Mouse (Mus musculus): ENCODE results near the gene Rps6kl1. TPM values are rescaled to one million over a fixed set of nuclear protein-coding genes. Genes with fewer than 3 reads are reported as not detected.

Gene Rps6kl1
- polyA plus RNA-seq (2012; rRNA removed) = 0.89 and 0.98 TPM in 2 replicates

GRCm38 (mm10) chr12:85151002-85151774, at the start of gene Rps6kl1:
Gene Rps6kl1, minus strand, starts transcription at chr12:85151264.
- H3K36me3 ChIP-seq (ENCODE audit: control insufficient read depth, insufficient read depth, low read length) = no peaks in the 10 kb centered on the region
- DNase-seq = peak; percentile 51
- TF ChIP-seq POLR2A (IDR thresholded peaks at IDR 0.05; ENCODE audit: low read depth, low read length) (no peak), CTCF (conservative IDR thresholded peaks at IDR 0.05; ENCODE audit: insufficient read depth, insufficient read length, low read depth, low read length) (no peak)
- no peaks in the 10 kb centered on the region for H3K4me1 ChIP-seq (ENCODE audit: control insufficient read depth, insufficient read depth, low read length)
- H3K27me3 ChIP-seq (replicated peaks; ENCODE audit: control insufficient read depth, insufficient read depth, low read length) = no peaks in the 10 kb centered on the region
- 11% methylated on average over 28 of the region's 28 CpGs for WGBS
- no peak within 1 kb of the TSS for H3K27ac ChIP-seq (ENCODE audit: insufficient read depth, low read depth, low read length)
- peak within 1 kb of the TSS; percentile 47 for H3K4me3 ChIP-seq (ENCODE audit: insufficient read depth, low read depth, low read length)

- Histone ChIP-seq H3K36me3 (ENCODE audit: control insufficient read depth, insufficient read depth, low read length) (no peaks in the 10 kb centered on the region), H3K4me1 (ENCODE audit: control insufficient read depth, insufficient read depth, low read length) (peaks cover 2% of the 10 kb centered on the region), H3K27ac (ENCODE audit: insufficient read depth, low read depth, low read length) (no peak overlapping the region), H3K4me3 (ENCODE audit: insufficient read depth, low read depth, low read length) (no peak overlapping the region), H3K27me3 (replicated peaks; ENCODE audit: control insufficient read depth, insufficient read depth, low read length) (no peaks in the 10 kb centered on the region)
- DNase-seq = no peak
- no peak for TF ChIP-seq CTCF (conservative IDR thresholded peaks at IDR 0.05; ENCODE audit: insufficient read depth, insufficient read length, low read depth, low read length)
- no peak for TF ChIP-seq POLR2A (IDR thresholded peaks at IDR 0.05; ENCODE audit: low read depth, low read length)
- 86% methylated on average over 1 of the region's 1 CpGs for WGBS
Measured at GRCm38 (mm10) chr12:85199954-85200353, 48.9 kb upstream of the Rps6kl1 start.

GRCm38 (mm10) chr12:85197936-85198335, 46.9 kb upstream of the Rps6kl1 start:
- 54% methylated on average over 8 of the region's 8 CpGs for WGBS
- TF ChIP-seq POLR2A (IDR thresholded peaks at IDR 0.05; ENCODE audit: low read depth, low read length) (no peak), CTCF (conservative IDR thresholded peaks at IDR 0.05; ENCODE audit: insufficient read depth, insufficient read length, low read depth, low read length) (no peak)

GRCm38 (mm10) chr12:85197371-85197770, 46.3 kb upstream of the Rps6kl1 start:
- Histone ChIP-seq H3K27me3 (replicated peaks; ENCODE audit: control insufficient read depth, insufficient read depth, low read length) (no peaks in the 10 kb centered on the region), H3K4me3 (ENCODE audit: insufficient read depth, low read depth, low read length) (no peak overlapping the region), H3K4me1 (ENCODE audit: control insufficient read depth, insufficient read depth, low read length) (peaks cover 4% of the 10 kb centered on the region), H3K36me3 (ENCODE audit: control insufficient read depth, insufficient read depth, low read length) (no peaks in the 10 kb centered on the region), H3K27ac (ENCODE audit: insufficient read depth, low read depth, low read length) (no peak overlapping the region)
- WGBS = 83% methylated on average over 7 of the region's 7 CpGs
- TF ChIP-seq POLR2A (IDR thresholded peaks at IDR 0.05; ENCODE audit: low read depth, low read length) (no peak), CTCF (conservative IDR thresholded peaks at IDR 0.05; ENCODE audit: insufficient read depth, insufficient read length, low read depth, low read length) (no peak)
- DNase-seq = no peak

More at GRCm38 (mm10) chr12:85197936-85198335, 46.9 kb upstream of the Rps6kl1 start:
- Histone ChIP-seq H3K4me3 (ENCODE audit: insufficient read depth, low read depth, low read length) (no peak overlapping the region), H3K4me1 (ENCODE audit: control insufficient read depth, insufficient read depth, low read length) (peaks cover 4% of the 10 kb centered on the region), H3K27ac (ENCODE audit: insufficient read depth, low read depth, low read length) (no peak overlapping the region), H3K27me3 (replicated peaks; ENCODE audit: control insufficient read depth, insufficient read depth, low read length) (no peaks in the 10 kb centered on the region), H3K36me3 (ENCODE audit: control insufficient read depth, insufficient read depth, low read length) (no peaks in the 10 kb centered on the region)
- DNase-seq = no peak

- WGBS = 87% methylated on average over 10 of the region's 10 CpGs
- no peak for DNase-seq
- Histone ChIP-seq H3K27me3 (replicated peaks; ENCODE audit: control insufficient read depth, insufficient read depth, low read length) (no peaks in the 10 kb centered on the region), H3K36me3 (ENCODE audit: control insufficient read depth, insufficient read depth, low read length) (no peaks in the 10 kb centered on the region), H3K27ac (ENCODE audit: insufficient read depth, low read depth, low read length) (no peak overlapping the region), H3K4me1 (ENCODE audit: control insufficient read depth, insufficient read depth, low read length) (peaks cover 4% of the 10 kb centered on the region), H3K4me3 (ENCODE audit: insufficient read depth, low read depth, low read length) (no peak overlapping the region)
- TF ChIP-seq POLR2A (IDR thresholded peaks at IDR 0.05; ENCODE audit: low read depth, low read length) (no peak), CTCF (conservative IDR thresholded peaks at IDR 0.05; ENCODE audit: insufficient read depth, insufficient read length, low read depth, low read length) (no peak)
Measured at GRCm38 (mm10) chr12:85196191-85196590, 45.1 kb upstream of the Rps6kl1 start.

- Histone ChIP-seq H3K27ac (ENCODE audit: insufficient read depth, low read depth, low read length) (no peak overlapping the region), H3K4me3 (ENCODE audit: insufficient read depth, low read depth, low read length) (no peak overlapping the region), H3K4me1 (ENCODE audit: control insufficient read depth, insufficient read depth, low read length) (peaks cover 4% of the 10 kb centered on the region), H3K36me3 (ENCODE audit: control insufficient read depth, insufficient read depth, low read length) (no peaks in the 10 kb centered on the region), H3K27me3 (replicated peaks; ENCODE audit: control insufficient read depth, insufficient read depth, low read length) (no peaks in the 10 kb centered on the region)
- TF ChIP-seq CTCF (conservative IDR thresholded peaks at IDR 0.05; ENCODE audit: insufficient read depth, insufficient read length, low read depth, low read length) (no peak), POLR2A (IDR thresholded peaks at IDR 0.05; ENCODE audit: low read depth, low read length) (no peak)
- 51% methylated on average over 5 of the region's 5 CpGs for WGBS
- DNase-seq = no peak
Measured at GRCm38 (mm10) chr12:85195086-85195485, 44.0 kb upstream of the Rps6kl1 start.

- Histone ChIP-seq H3K27ac (ENCODE audit: insufficient read depth, low read depth, low read length) (no peak overlapping the region), H3K36me3 (ENCODE audit: control insufficient read depth, insufficient read depth, low read length) (no peaks in the 10 kb centered on the region), H3K4me3 (ENCODE audit: insufficient read depth, low read depth, low read length) (no peak overlapping the region), H3K27me3 (replicated peaks; ENCODE audit: control insufficient read depth, insufficient read depth, low read length) (no peaks in the 10 kb centered on the region), H3K4me1 (ENCODE audit: control insufficient read depth, insufficient read depth, low read length) (peaks cover 4% of the 10 kb centered on the region)
- TF ChIP-seq POLR2A (IDR thresholded peaks at IDR 0.05; ENCODE audit: low read depth, low read length) (no peak), CTCF (conservative IDR thresholded peaks at IDR 0.05; ENCODE audit: insufficient read depth, insufficient read length, low read depth, low read length) (no peak)
- WGBS = 19% methylated on average over 4 of the region's 4 CpGs
- peak; percentile 81 for DNase-seq
Measured at GRCm38 (mm10) chr12:85194623-85195018, 43.6 kb upstream of the Rps6kl1 start.

Data from kidney, adult 2 months (tissue).